ENCODE assay signal across 30 mouse cellular contexts in genomic region chr7:55869220-55869619, GRCm38 (mm10). TPM values are rescaled to one million over a fixed set of nuclear protein-coding genes. Genes with fewer than 3 reads are reported as not detected.
A peak's percentile ranks its signal among the peaks of the same experiment; 100 is the strongest.
DNase-seq lines count a peak whose midpoint lies in the region; ATAC-seq and TF ChIP-seq lines count a peak whose summit lies in the region.
"Had no signal": no experiment of that assay in that cellular context is flagged by ENCODE, and none has a peak within 500 bp of the region (broad histone marks: within the 10 kb centered on the region; RNA-seq: fewer than 3 reads in every experiment).

No protein-coding gene starts in this region.

- WGBS in kidney, embryonic 16.5 days, result 48% methylated on average over 3 of the region's 3 CpGs

- peak; percentile 31 for DNase-seq in kidney, adult 11 months
- DNase-seq in layer of hippocampus, adult 2 months (ENCODE audit: low spot score in 2 of 2), result no peak
- DNase-seq in layer of hippocampus, postnatal 36 days, result no peak
- DNase-seq in Patski (ENCODE audit: low read depth, low spot score), result no peak
- peak; percentile 53 to 63 for DNase-seq in kidney, postnatal 36 days
- no peak for DNase-seq in testis, postnatal 14 days (ENCODE audit: low spot score)
- DNase-seq in gastrocnemius, adult 8-10 months (ENCODE audit: low spot score in 2 of 2), result no peak
- DNase-seq: adrenal gland, postnatal 25 days; B cell, adult 2 months; cerebellum, adult 11-12 months; cerebellum, adult 9-11 months; embryo, embryonic 11 days; gastrocnemius, postnatal 25 days; heart, adult 2 months; heart, postnatal 10 days; liver, embryonic 13.5 days; lung, adult 18-20 months; lung, postnatal 4 days; right cerebral cortex, postnatal 25 days; thymus, postnatal 25 days had no signal

- no peak overlapping the region for H3K4me3 ChIP-seq in kidney, embryonic 16.5 days (ENCODE audit: low read length)
- H3K4me3 ChIP-seq in layer of hippocampus, adult 2 months, result no peak overlapping the region
- H3K4me3 ChIP-seq: embryonic facial prominence, embryonic 12.5 days; heart, adult 2 months; heart, embryonic 13.5 days; limb, embryonic 13.5 days; liver, embryonic 13.5 days; midbrain, embryonic 13.5 days; stomach, embryonic 15.5 days had no signal

- H3K27me3 ChIP-seq in kidney, embryonic 16.5 days (ENCODE audit: insufficient read depth, low read length), result no peaks in the 10 kb centered on the region
- H3K27me3 ChIP-seq in Patski, result no peaks in the 10 kb centered on the region
- H3K27me3 ChIP-seq: embryonic facial prominence, embryonic 12.5 days; heart, embryonic 13.5 days; limb, embryonic 13.5 days; liver, embryonic 13.5 days; midbrain, embryonic 13.5 days; stomach, embryonic 15.5 days had no signal

- TF ChIP-seq CTCF in layer of hippocampus, adult 2 months (conservative IDR thresholded peaks at IDR 0.05), result no peak
- no peak for TF ChIP-seq CTCF in Patski (IDR thresholded peaks at IDR 0.05)

- H3K4me1 ChIP-seq in kidney, embryonic 16.5 days (ENCODE audit: insufficient read depth, low read length), result peaks cover 14% of the 10 kb centered on the region
- H3K4me1 ChIP-seq: embryonic facial prominence, embryonic 12.5 days; stomach, embryonic 15.5 days had no signal

- CTCF ChIA-PET in Patski (lab: Charles Lee), result interaction anchor here (0.9 to 1.7 kb wide), 6 partner anchors 7 to 55 kb away, joined by 3 to 4 read pairs (median 4); no protein-coding TSS in a partner anchor

- no peaks in the 10 kb centered on the region for H3K9me3 ChIP-seq in kidney, embryonic 16.5 days (ENCODE audit: low read length)
- H3K9me3 ChIP-seq: embryonic facial prominence, embryonic 12.5 days; G1E; heart, embryonic 13.5 days; limb, embryonic 13.5 days; liver, embryonic 13.5 days; midbrain, embryonic 13.5 days; stomach, embryonic 15.5 days had no signal

- H3K36me3 ChIP-seq in kidney, embryonic 16.5 days (ENCODE audit: insufficient read depth, low read length), result peaks cover 15% of the 10 kb centered on the region

- ATAC-seq in kidney, embryonic 16.5 days (ENCODE audit: low FRiP score, low TSS enrichment), result no peak; the same call in 1 of the 2 replicates
- ATAC-seq in Patski, result peak; percentile 51
- ATAC-seq: forebrain, embryonic 14.5 days; lung, postnatal 0 days; midbrain, embryonic 13.5 days had no signal

- in situ Hi-C loops in Patski (cut with MboI; ENCODE audit: low pct_unique_long_range_greater_than_20kb), result no loop called here

- no peak overlapping the region for H3K27ac ChIP-seq in kidney, embryonic 16.5 days (ENCODE audit: low read length)
- H3K27ac ChIP-seq in layer of hippocampus, adult 2 months, result peak overlapping the region; percentile 87
- H3K27ac ChIP-seq: embryonic facial prominence, embryonic 12.5 days; heart, adult 2 months; heart, embryonic 13.5 days; hindbrain, embryonic 14.5 days; limb, embryonic 13.5 days; liver, embryonic 13.5 days; midbrain, embryonic 13.5 days; stomach, embryonic 15.5 days had no signal

- no peak overlapping the region for H3K4me2 ChIP-seq in kidney, embryonic 16.5 days (replicated peaks; ENCODE audit: low read depth, low read length)
- H3K4me2 ChIP-seq: embryonic facial prominence, embryonic 12.5 days; heart, embryonic 13.5 days; hindbrain, embryonic 14.5 days; limb, embryonic 13.5 days; liver, embryonic 13.5 days; midbrain, embryonic 13.5 days; stomach, embryonic 15.5 days had no signal

- POLR2A ChIA-PET in Patski (lab: Charles Lee), result interaction anchor here (1.1 kb wide), 1 partner anchor 24 kb away, joined by 4 read pairs; no protein-coding TSS in a partner anchor

- H3K9ac ChIP-seq in kidney, embryonic 16.5 days (replicated peaks; ENCODE audit: low read length), result no peak overlapping the region
- H3K9ac ChIP-seq: embryonic facial prominence, embryonic 12.5 days; heart, embryonic 13.5 days; hindbrain, embryonic 14.5 days; limb, embryonic 13.5 days; liver, embryonic 13.5 days; midbrain, embryonic 13.5 days; stomach, embryonic 15.5 days had no signal

RNA-seq across cellular contexts. Expression of gene Cyfip1, which starts 27.7 kb away (rescaled TPM):
- 113 and 114 TPM in 2 replicates for polyA plus RNA-seq in kidney, embryonic 16.5 days (2015; fragmentation: Nextera tagmentation; extraction: Ambion mirVana)
- 100 to 1,000 TPM; 117 to 130 TPM for total RNA-seq in layer of hippocampus, adult 2 months (2021)
- 100 to 1,000 TPM; 107 to 121 TPM for total RNA-seq in layer of hippocampus, postnatal 36 days (2021)
- 81.0 TPM for polyA plus RNA-seq in Patski (2021)
- total RNA-seq in gastrocnemius, adult 8-10 months (2022), result 10 to 100 TPM; 16.8 to 18.0 (median 17.4) TPM

Comparison
In these comparisons a context has a peak if more than half of its experiments do, and no peak if none do; other contexts are left out.
1. DNase-seq: peak in kidney, adult 11 months (single experiment) and kidney, postnatal 36 days (2 of 2); none in layer of hippocampus, adult 2 months (0 of 2), layer of hippocampus, postnatal 36 days (0 of 2), Patski (single experiment), testis, postnatal 14 days (single experiment) and gastrocnemius, adult 8-10 months (0 of 2).
2. RNA of gene Cyfip1, which starts 27.7 kb away (total RNA-seq): 117 to 130 TPM in layer of hippocampus, adult 2 months and 107 to 121 TPM in layer of hippocampus, postnatal 36 days; 16.8 to 18.0 TPM in gastrocnemius, adult 8-10 months; every median in the first group is over 4 times any median in the second.